Mouse (Mus musculus) right cerebral cortex, postnatal 14 days (tissue): ENCODE data around the gene Gm17651.

Source experiments
- DNase-seq: peaks from one replicate; pipeline ENCODE4 v3.0.0; 2022

Gm17651 gene

DNA sequence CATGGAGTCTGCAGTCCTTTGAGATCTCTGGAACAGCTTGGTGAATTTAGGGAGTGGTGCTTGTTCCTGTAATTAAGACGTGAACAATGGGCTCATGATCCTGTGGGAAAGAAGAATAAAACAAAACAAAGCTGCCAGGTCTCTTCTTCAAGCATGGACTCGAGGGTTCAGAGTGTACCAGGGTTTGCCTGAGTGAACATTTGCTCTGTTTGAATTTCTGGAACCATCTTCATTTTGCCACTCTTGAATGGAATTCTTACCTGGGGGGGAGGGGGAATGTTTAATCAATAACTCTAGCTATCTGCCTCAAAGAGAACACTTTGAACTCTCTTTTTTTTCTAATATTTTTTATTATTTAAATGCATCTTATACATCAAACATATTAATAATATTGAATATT lies 49.9 kb downstream of the Gm17651 start:
- DNase-seq = no peak
